8 mouse cellular contexts compared by ENCODE assay signal in genomic region chr16:42874910-42875851, GRCm38 (mm10). TPM values are rescaled to one million over a fixed set of nuclear protein-coding genes. Genes with fewer than 3 reads are reported as not detected.
A peak's percentile ranks its signal among the peaks of the same experiment; 100 is the strongest.
DNase-seq lines count a peak whose midpoint lies in the region; ATAC-seq lines count a peak whose summit lies in the region.

No protein-coding gene starts in this region.

- H3K9ac ChIP-seq in forebrain, embryonic 14.5 days (ENCODE audit: low read length), result peak overlapping the region; percentile 71
- H3K9ac ChIP-seq in neural tube, embryonic 15.5 days (replicated peaks), result peak overlapping the region; percentile 64

- intact Hi-C loops in heart, postnatal 14 days (cut with DNase I), result loop anchor here (5.0 kb wide), 1 partner anchor 38 kb away; no protein-coding TSS in a partner anchor

- no peaks in the 10 kb centered on the region for H3K9me3 ChIP-seq in forebrain, embryonic 14.5 days (replicated peaks; ENCODE audit: control insufficient read depth, low read length)
- no peaks in the 10 kb centered on the region for H3K9me3 ChIP-seq in neural tube, embryonic 15.5 days (replicated peaks)

- whole genome bisulfite sequencing in forebrain, embryonic 14.5 days, result under 1% methylated on average over 52 of the region's 54 CpGs
- under 1% methylated on average over 54 of the region's 54 CpGs for WGBS in neural tube, embryonic 15.5 days

- peak overlapping the region; percentile 64 for H3K4me2 ChIP-seq in forebrain, embryonic 14.5 days (ENCODE audit: low read length)
- H3K4me2 ChIP-seq in neural tube, embryonic 15.5 days, result peak overlapping the region; percentile 56

- peak overlapping the region; percentile 98 for H3K27ac ChIP-seq in forebrain, embryonic 14.5 days (ENCODE audit: low read depth, low read length)
- H3K27ac ChIP-seq in neural tube, embryonic 15.5 days (replicated peaks), result peak overlapping the region; percentile 97

- peak overlapping the region; percentile 76 for H3K4me3 ChIP-seq in forebrain, embryonic 14.5 days (ENCODE audit: low read depth, low read length)
- peak overlapping the region; percentile 81 for H3K4me3 ChIP-seq in neural tube, embryonic 15.5 days (replicated peaks)

- no peaks in the 10 kb centered on the region for H3K36me3 ChIP-seq in forebrain, embryonic 14.5 days (ENCODE audit: control insufficient read depth, insufficient read depth, low read length)
- H3K36me3 ChIP-seq in neural tube, embryonic 15.5 days, result no peaks in the 10 kb centered on the region

- H3K4me1 ChIP-seq in forebrain, embryonic 14.5 days (ENCODE audit: control insufficient read depth, insufficient read depth, low read length), result peaks cover 5% of the 10 kb centered on the region; the same call in 1 of the 2 replicates
- peaks cover 3% of the 10 kb centered on the region; the same call in 1 of the 2 replicates for H3K4me1 ChIP-seq in neural tube, embryonic 15.5 days

- peak; percentile 95 for ATAC-seq in forebrain, embryonic 14.5 days
- ATAC-seq in neural tube, embryonic 15.5 days (ENCODE audit: low FRiP score), result peak; percentile 96

- peak; percentile 100 for DNase-seq in ES-CJ7 (ENCODE audit: low read depth, low spot score)
- peak; percentile 99 for DNase-seq in cerebellum, adult 11 months
- peak; percentile 100 for DNase-seq in forebrain, embryonic 14.5 days (ENCODE audit: low spot score)
- peak; percentile 98 to 99 for DNase-seq in heart, postnatal 14 days
- peak; percentile 99 for DNase-seq in layer of hippocampus, adult 11-12 months (ENCODE audit: low spot score)
- DNase-seq in lung, adult 18-20 months, result peak; percentile 99 to 100
- peak; percentile 99 for DNase-seq in testis, postnatal 14 days (ENCODE audit: low spot score)

- H3K27me3 ChIP-seq in forebrain, embryonic 14.5 days (replicated peaks; ENCODE audit: control insufficient read depth, insufficient read depth, low read length), result no peaks in the 10 kb centered on the region
- H3K27me3 ChIP-seq in neural tube, embryonic 15.5 days (replicated peaks), result no peaks in the 10 kb centered on the region

RNA-seq across cellular contexts. Expression of gene Zbtb20, which starts 0.5 kb away (rescaled TPM):
- polyA plus RNA-seq in forebrain, embryonic 14.5 days (2014; fragmentation: Nextera tagmentation; extraction: Ambion mirVana), result 41.0 and 86.0 TPM in 2 replicates
- 100 to 1,000 TPM; 169 to 192 TPM for total RNA-seq in heart, postnatal 14 days (2021)
- 47.7 and 53.9 TPM in 2 replicates for polyA plus RNA-seq in neural tube, embryonic 15.5 days (2015; fragmentation: Nextera tagmentation; extraction: Ambion mirVana)

Comparison
In these comparisons a context has a peak if more than half of its experiments do, and no peak if none do; other contexts are left out.
1. Peak in every context shown above with its lines: DNase-seq, ATAC-seq, H3K4me3 ChIP-seq and H3K27ac ChIP-seq.